Mouse (Mus musculus): ENCODE results near the gene Fut1.

DNA sequence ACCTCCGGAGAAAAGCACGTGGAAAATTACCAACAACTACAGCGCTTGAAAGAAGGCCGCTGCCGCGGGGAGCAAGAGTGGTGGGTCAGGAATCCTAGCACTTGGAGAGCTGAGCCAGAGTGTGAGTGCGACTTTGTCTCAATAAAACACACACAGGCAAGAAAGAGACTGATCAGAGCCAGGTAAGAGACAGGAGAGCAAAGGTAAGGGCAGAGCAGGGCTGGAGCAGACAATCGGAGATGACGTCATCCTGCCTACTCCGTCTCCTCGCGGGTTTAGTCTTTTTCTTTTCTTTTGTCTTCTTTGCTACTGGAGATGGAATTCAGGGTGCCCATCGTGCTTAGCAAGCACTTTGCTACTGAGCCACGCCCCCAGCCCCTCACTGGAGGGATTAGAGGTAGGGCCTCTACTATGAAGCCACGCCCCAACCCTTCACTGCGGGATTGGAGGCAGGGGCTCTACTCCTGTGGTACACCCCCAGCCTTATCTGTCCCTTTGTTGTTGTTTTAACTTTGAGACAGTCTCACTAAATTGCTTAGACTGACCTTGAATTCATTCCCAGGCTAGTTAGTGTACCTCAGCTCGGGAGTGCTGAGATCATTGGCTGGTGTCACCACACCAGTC lies 37.4 kb downstream of the Fut1 start:
- TF ChIP-seq CTCF (IDR thresholded peaks at IDR 0.05; ENCODE audit: control insufficient read depth, insufficient read depth, insufficient read length) (no peak), USF1 (IDR thresholded peaks at IDR 0.05; ENCODE audit: low read depth) (no peak), MAX (IDR thresholded peaks at IDR 0.05) (no peak), MYOD1 (IDR thresholded peaks at IDR 0.05; ENCODE audit: control insufficient read depth, insufficient read length, low read depth) (no peak), CEBPB (IDR thresholded peaks at IDR 0.05; ENCODE audit: low read depth) (no peak), MYOG (IDR thresholded peaks at IDR 0.05; ENCODE audit: control insufficient read depth, extremely low read depth, insufficient read length) (no peak), FOSL1 (IDR thresholded peaks at IDR 0.05; ENCODE audit: insufficient read depth, low read length, poor library complexity, severe bottlenecking) (no peak)
